Mouse (Mus musculus): ENCODE measurements around the gene Gabra2.

DNA sequence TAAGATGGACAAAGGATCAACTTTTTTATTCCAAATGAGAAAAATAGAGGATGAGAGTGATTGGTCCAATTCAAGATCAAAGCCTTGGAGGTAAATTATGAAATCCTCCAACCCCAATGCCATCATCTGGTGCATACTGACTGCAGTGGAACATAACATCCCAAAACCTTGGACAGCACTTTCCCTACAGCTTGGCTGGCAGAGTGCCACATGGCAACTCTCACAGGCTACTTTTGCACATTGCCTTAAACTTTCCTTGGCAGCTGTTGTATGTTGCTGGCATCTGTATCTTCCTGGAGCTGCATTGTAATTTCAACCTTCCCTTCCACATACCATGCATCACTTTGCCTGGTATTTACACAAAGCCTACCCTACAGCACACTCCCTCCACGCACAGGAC lies 19.6 kb upstream of the Gabra2 start:
- TF ChIP-seq CTCF (IDR thresholded peaks at IDR 0.05; ENCODE audit: low read depth) (no peak), EP300 (IDR thresholded peaks at IDR 0.05; ENCODE audit: low read depth) (no peak)
